Mouse (Mus musculus): ENCODE measurements around the gene B3glct. TPM values are rescaled to one million over a fixed set of nuclear protein-coding genes. Genes with fewer than 3 reads are reported as not detected.
A peak's percentile ranks its signal among the peaks of the same experiment; 100 is the strongest.

B3glct gene
- polyA plus RNA-seq, 1 experiment from 2014 or later: 16.8 TPM

DNA sequence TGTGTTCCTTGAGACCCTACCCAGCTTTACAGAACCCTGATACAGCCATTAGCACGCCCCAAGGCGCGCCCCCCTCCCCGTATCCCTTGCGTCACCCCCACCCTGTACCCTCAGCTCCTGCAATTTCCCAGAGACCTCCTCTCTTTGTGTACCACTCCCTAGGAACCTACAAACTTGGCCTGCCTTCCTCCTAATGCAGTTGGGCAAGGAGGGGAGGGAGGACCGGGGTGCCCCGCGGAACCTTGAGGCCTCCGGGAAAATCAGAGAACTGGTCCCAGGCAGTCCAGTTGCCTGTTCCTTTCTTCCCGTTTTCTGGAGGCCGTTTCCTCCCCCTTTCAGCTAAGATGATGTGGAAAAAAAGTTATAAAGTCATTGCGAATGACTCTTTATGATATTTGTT lies 1.3 kb downstream of the B3glct start:
- ATAC-seq (replicated peaks; ENCODE audit: insufficient number of reproducible peaks, low FRiP score, low TSS enrichment, low read depth) (no peak; the same call in 1 of the 2 replicates), DNase-seq (ENCODE audit: low spot score) (peak; percentile 30)
- Histone ChIP-seq H3K9me3 (replicated peaks; ENCODE audit: control insufficient read depth, low read length) (no peaks in the 10 kb centered on the region), H3K4me2 (ENCODE audit: low read depth, low read length) (peak overlapping the region; percentile 89), H3K4me3 (ENCODE audit: low read depth, low read length) (peak overlapping the region; percentile 73), H3K4me1 (ENCODE audit: control insufficient read depth, insufficient read depth, low read length) (no peaks in the 10 kb centered on the region), H3K27ac (replicated peaks; ENCODE audit: low read depth, low read length) (no peak overlapping the region), H3K9ac (replicated peaks; ENCODE audit: low read length) (peak overlapping the region; percentile 92), H3K36me3 (replicated peaks; ENCODE audit: control insufficient read depth, insufficient read depth, low read depth, low read length) (no peaks in the 10 kb centered on the region), H3K27me3 (ENCODE audit: control insufficient read depth, insufficient read depth, low read length) (no peaks in the 10 kb centered on the region)
- WGBS: 11% methylated on average over 12 of the region's 12 CpGs

DNA sequence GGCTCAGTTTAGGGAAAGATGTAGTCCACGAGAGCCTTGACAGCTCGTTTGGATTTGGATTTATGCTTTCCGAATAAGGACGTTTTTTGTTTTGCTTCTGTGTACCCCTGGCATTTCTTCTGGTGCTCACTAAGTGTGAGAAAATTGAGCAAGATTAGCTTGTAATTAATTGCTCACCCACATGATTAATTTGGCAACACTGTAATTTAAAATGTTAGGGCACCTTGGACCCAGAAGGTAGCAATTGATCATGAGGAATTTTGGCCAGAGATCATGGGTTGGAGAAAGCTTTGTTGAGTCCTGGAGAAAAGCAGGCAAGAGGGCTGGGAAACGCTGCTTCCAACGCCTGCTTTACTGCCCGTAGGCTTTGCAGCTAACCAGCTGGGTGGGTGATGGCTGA lies 1.9 kb downstream of the B3glct start:
- H3K4me2 ChIP-seq (ENCODE audit: low read depth, low read length): no peak overlapping the region
- no peaks in the 10 kb centered on the region for H3K4me1 ChIP-seq (ENCODE audit: control insufficient read depth, insufficient read depth, low read length)
- no peaks in the 10 kb centered on the region for H3K27me3 ChIP-seq (ENCODE audit: control insufficient read depth, insufficient read depth, low read length)
- DNase-seq (ENCODE audit: low spot score): no peak
- H3K9me3 ChIP-seq (replicated peaks; ENCODE audit: control insufficient read depth, low read length): no peaks in the 10 kb centered on the region
- WGBS: 71% methylated on average over 7 of the region's 7 CpGs
- no peak overlapping the region for H3K9ac ChIP-seq (replicated peaks; ENCODE audit: low read length)
- no peak overlapping the region for H3K27ac ChIP-seq (replicated peaks; ENCODE audit: low read depth, low read length)
- H3K36me3 ChIP-seq (replicated peaks; ENCODE audit: control insufficient read depth, insufficient read depth, low read depth, low read length): no peaks in the 10 kb centered on the region
- no peak for ATAC-seq (replicated peaks; ENCODE audit: insufficient number of reproducible peaks, low FRiP score, low TSS enrichment, low read depth)
- no peak overlapping the region for H3K4me3 ChIP-seq (ENCODE audit: low read depth, low read length)

DNA sequence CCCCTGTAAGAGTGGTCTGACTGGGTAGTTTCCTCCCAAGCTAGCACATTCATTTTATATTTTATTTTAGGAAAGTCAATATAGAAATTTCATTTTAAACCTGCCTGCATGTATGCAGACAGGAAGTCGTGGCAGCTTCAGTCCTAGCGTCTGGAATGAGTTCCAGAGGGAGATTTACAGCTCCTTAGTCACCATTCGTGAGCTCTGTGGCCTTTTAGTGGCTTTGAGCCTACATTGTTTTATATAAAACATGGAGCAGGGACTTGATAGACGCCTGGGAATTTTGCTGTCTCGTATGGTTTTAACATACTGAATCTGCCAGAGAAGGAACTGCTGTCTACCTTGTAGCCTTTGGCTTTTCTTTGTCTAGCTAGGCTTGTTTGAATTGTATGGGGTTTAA lies 2.9 kb downstream of the B3glct start:
- H3K27me3 ChIP-seq (ENCODE audit: control insufficient read depth, insufficient read depth, low read length): no peaks in the 10 kb centered on the region
- H3K9me3 ChIP-seq (replicated peaks; ENCODE audit: control insufficient read depth, low read length): no peaks in the 10 kb centered on the region
- no peaks in the 10 kb centered on the region for H3K4me1 ChIP-seq (ENCODE audit: control insufficient read depth, insufficient read depth, low read length)
- WGBS: 78% methylated on average over 5 of the region's 5 CpGs
- no peaks in the 10 kb centered on the region for H3K36me3 ChIP-seq (replicated peaks; ENCODE audit: control insufficient read depth, insufficient read depth, low read depth, low read length)
- no peak for DNase-seq (ENCODE audit: low spot score)
- no peak overlapping the region for H3K4me2 ChIP-seq (ENCODE audit: low read depth, low read length)
- ATAC-seq (replicated peaks; ENCODE audit: insufficient number of reproducible peaks, low FRiP score, low TSS enrichment, low read depth): no peak
- no peak overlapping the region for H3K9ac ChIP-seq (replicated peaks; ENCODE audit: low read length)
- H3K4me3 ChIP-seq (ENCODE audit: low read depth, low read length): no peak overlapping the region
- no peak overlapping the region for H3K27ac ChIP-seq (replicated peaks; ENCODE audit: low read depth, low read length)

DNA sequence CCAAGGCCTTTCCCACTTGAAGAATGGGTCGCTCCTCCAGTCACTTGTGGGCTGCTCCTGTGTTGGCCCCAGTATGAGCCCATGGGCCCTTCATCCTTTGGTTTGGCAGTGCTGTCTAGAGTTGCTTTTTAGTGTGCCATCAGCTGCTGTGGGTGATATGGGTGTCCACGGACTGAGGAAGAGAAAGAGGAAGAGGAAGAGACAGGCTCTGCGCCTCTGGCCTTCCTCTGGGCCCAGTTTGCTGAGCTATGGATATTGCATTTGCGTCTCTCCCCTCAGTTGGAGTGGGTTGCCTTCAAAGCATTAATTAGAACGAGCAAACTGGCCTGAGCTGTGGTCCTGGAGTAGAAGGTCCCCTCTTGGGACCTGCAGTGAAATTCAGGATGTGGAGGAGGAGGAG lies 11.8 kb downstream of the B3glct start:
- no peak for DNase-seq (ENCODE audit: low spot score)
- H3K27ac ChIP-seq (replicated peaks; ENCODE audit: low read depth, low read length): no peak overlapping the region
- WGBS: 83% methylated on average over 5 of the region's 5 CpGs

DNA sequence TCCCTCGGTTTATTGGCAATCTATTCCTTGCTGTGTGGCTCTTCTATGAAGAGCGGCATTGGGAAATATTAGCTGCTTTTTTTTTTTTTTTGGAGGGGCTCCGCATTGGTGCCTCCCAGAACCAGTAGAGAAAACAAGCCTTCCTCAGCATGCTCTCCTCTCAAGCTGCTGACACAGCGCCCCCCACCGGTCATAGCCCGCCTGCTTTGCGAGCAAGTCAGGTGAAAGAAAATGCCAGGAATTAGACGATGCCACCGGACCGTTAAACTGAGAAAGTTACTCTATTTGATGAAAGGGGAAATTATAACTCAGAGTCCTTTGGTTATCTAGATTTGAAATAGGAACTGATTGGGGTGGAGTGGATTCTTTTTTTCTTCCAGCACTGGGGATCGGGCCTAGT lies 14.5 kb downstream of the B3glct start:
- Histone ChIP-seq H3K36me3 (replicated peaks; ENCODE audit: control insufficient read depth, insufficient read depth, low read depth, low read length) (no peaks in the 10 kb centered on the region), H3K9me3 (replicated peaks; ENCODE audit: control insufficient read depth, low read length) (no peaks in the 10 kb centered on the region), H3K4me1 (ENCODE audit: control insufficient read depth, insufficient read depth, low read length) (no peaks in the 10 kb centered on the region), H3K4me2 (ENCODE audit: low read depth, low read length) (no peak overlapping the region), H3K27ac (replicated peaks; ENCODE audit: low read depth, low read length) (no peak overlapping the region), H3K9ac (replicated peaks; ENCODE audit: low read length) (no peak overlapping the region), H3K4me3 (ENCODE audit: low read depth, low read length) (no peak overlapping the region), H3K27me3 (ENCODE audit: control insufficient read depth, insufficient read depth, low read length) (no peaks in the 10 kb centered on the region)
- WGBS: 76% methylated on average over 11 of the region's 11 CpGs
- DNase-seq (ENCODE audit: low spot score) (no peak), ATAC-seq (replicated peaks; ENCODE audit: insufficient number of reproducible peaks, low FRiP score, low TSS enrichment, low read depth) (no peak)

More for the DNA sequence above, 11.8 kb downstream of the B3glct start:
- Histone ChIP-seq H3K9ac (replicated peaks; ENCODE audit: low read length) (no peak overlapping the region), H3K9me3 (replicated peaks; ENCODE audit: control insufficient read depth, low read length) (no peaks in the 10 kb centered on the region), H3K36me3 (replicated peaks; ENCODE audit: control insufficient read depth, insufficient read depth, low read depth, low read length) (no peaks in the 10 kb centered on the region), H3K27me3 (ENCODE audit: control insufficient read depth, insufficient read depth, low read length) (no peaks in the 10 kb centered on the region), H3K4me3 (ENCODE audit: low read depth, low read length) (no peak overlapping the region), H3K4me2 (ENCODE audit: low read depth, low read length) (no peak overlapping the region), H3K4me1 (ENCODE audit: control insufficient read depth, insufficient read depth, low read length) (no peaks in the 10 kb centered on the region)
- ATAC-seq (replicated peaks; ENCODE audit: insufficient number of reproducible peaks, low FRiP score, low TSS enrichment, low read depth): no peak

DNA sequence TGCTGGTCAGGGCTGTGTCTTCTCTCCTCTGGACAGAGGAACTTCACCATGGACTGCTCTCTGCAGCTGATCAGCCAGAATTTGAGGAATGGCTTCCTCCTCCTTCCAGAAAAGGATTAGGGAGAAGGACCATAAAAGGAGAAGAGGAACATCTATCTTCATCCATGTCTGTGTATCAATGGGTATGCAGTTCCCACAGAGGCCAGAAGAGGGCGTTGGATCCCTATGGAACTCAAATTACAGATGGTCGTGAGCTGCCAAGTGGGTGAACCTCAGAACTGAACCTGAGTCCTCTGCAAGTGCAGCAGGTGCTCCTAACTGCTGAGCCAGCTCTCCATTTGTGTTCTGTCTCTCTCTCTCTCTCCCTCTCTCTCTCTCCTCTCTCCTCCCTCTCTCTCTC lies 15.2 kb downstream of the B3glct start:
- 64% methylated on average over 2 of the region's 2 CpGs for WGBS
- no peak for ATAC-seq (replicated peaks; ENCODE audit: insufficient number of reproducible peaks, low FRiP score, low TSS enrichment, low read depth)

DNA sequence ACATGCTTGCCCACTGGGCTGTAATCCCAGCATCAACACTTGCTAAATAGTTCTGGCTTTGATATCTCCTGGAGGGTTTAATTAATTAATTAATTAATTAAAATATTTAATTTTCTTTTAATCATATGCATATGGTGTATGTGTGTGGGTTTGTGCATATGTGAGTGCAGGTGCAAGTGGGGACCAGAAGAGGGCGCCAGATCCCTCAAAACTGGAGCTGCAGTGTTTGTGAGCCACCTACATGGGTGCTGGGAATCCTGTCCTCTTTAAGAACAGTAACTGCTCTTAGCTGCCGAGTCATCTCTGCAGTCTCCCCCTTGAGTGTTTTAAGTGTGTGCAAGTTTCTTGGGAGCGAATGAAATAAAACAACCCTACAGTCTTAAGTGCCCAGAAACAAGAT lies 15.9 kb downstream of the B3glct start:
- Histone ChIP-seq H3K4me3 (ENCODE audit: low read depth, low read length) (no peak overlapping the region), H3K9me3 (replicated peaks; ENCODE audit: control insufficient read depth, low read length) (no peaks in the 10 kb centered on the region), H3K9ac (replicated peaks; ENCODE audit: low read length) (no peak overlapping the region), H3K4me2 (ENCODE audit: low read depth, low read length) (no peak overlapping the region), H3K27me3 (ENCODE audit: control insufficient read depth, insufficient read depth, low read length) (no peaks in the 10 kb centered on the region), H3K27ac (replicated peaks; ENCODE audit: low read depth, low read length) (no peak overlapping the region), H3K4me1 (ENCODE audit: control insufficient read depth, insufficient read depth, low read length) (no peaks in the 10 kb centered on the region), H3K36me3 (replicated peaks; ENCODE audit: control insufficient read depth, insufficient read depth, low read depth, low read length) (no peaks in the 10 kb centered on the region)
- WGBS: 82% methylated on average over 3 of the region's 3 CpGs
- no peak for DNase-seq (ENCODE audit: low spot score)
- ATAC-seq (replicated peaks; ENCODE audit: insufficient number of reproducible peaks, low FRiP score, low TSS enrichment, low read depth): no peak

More for the DNA sequence above, 15.2 kb downstream of the B3glct start:
- Histone ChIP-seq H3K4me2 (ENCODE audit: low read depth, low read length) (no peak overlapping the region), H3K4me1 (ENCODE audit: control insufficient read depth, insufficient read depth, low read length) (no peaks in the 10 kb centered on the region), H3K27me3 (ENCODE audit: control insufficient read depth, insufficient read depth, low read length) (no peaks in the 10 kb centered on the region), H3K4me3 (ENCODE audit: low read depth, low read length) (no peak overlapping the region), H3K9me3 (replicated peaks; ENCODE audit: control insufficient read depth, low read length) (no peaks in the 10 kb centered on the region), H3K27ac (replicated peaks; ENCODE audit: low read depth, low read length) (no peak overlapping the region), H3K36me3 (replicated peaks; ENCODE audit: control insufficient read depth, insufficient read depth, low read depth, low read length) (no peaks in the 10 kb centered on the region), H3K9ac (replicated peaks; ENCODE audit: low read length) (no peak overlapping the region)
- no peak for DNase-seq (ENCODE audit: low spot score)

DNA sequence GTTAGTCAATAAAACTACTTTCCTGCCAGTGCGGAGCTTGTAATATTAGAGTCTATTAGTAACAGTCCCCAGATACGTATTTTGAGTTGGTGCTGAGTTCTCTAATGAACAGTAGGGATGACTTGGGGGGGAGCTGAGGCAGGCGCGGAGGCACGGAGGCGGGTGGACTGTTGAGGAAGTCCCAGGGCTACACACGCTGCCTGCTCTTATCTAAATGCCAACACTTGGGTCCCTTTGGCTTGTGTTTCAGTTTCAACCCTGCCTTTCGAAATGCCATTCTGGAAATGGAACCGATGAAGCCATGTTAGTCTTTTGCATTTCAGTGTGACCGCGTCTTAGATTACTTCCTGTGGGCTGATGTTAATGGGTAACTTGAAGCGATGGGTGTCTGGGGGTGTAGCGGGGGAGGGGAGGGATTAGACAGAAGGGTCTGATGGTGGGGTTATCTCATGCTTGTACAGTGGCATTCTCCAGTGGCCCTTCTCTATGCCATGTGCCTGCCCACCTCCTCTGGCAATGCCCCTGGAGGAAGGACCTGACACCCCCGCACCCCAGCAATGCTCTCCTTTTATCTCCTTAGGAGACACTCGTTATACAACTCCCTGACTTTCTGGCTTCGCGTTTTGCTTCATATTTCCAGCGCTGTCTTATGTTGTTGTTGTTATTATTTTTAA lies 17.2 kb downstream of the B3glct start:
- no peaks in the 10 kb centered on the region for H3K4me1 ChIP-seq (ENCODE audit: control insufficient read depth, insufficient read depth, low read length)
- no peaks in the 10 kb centered on the region for H3K27me3 ChIP-seq (ENCODE audit: control insufficient read depth, insufficient read depth, low read length)
- ATAC-seq (replicated peaks; ENCODE audit: insufficient number of reproducible peaks, low FRiP score, low TSS enrichment, low read depth): no peak
- WGBS: 85% methylated on average over 18 of the region's 18 CpGs
- H3K27ac ChIP-seq (replicated peaks; ENCODE audit: low read depth, low read length): no peak overlapping the region
- no peak for DNase-seq (ENCODE audit: low spot score)
- H3K36me3 ChIP-seq (replicated peaks; ENCODE audit: control insufficient read depth, insufficient read depth, low read depth, low read length): no peaks in the 10 kb centered on the region
- H3K9ac ChIP-seq (replicated peaks; ENCODE audit: low read length): no peak overlapping the region
- no peak overlapping the region for H3K4me2 ChIP-seq (ENCODE audit: low read depth, low read length)
- no peak overlapping the region for H3K4me3 ChIP-seq (ENCODE audit: low read depth, low read length)
- no peaks in the 10 kb centered on the region for H3K9me3 ChIP-seq (replicated peaks; ENCODE audit: control insufficient read depth, low read length)
